Mouse (Mus musculus) embryonic stem cell, embryonic (primary cell): ENCODE measurements around the gene Yy1.

Experiments
- CTCF ChIA-PET, 4 experiments: fragments of 300-600 bp in 2 of 4; fragments of 350-600 bp in 2 of 4; sonication (Branson Sonifier 250); formaldehyde crosslinking; loops; one replicate each; lab custom pipeline; 2022; ENCODE audit warnings: inconsistent platforms in 2 of 4; lab: Charles Lee
- POLR2A ChIA-PET, 4 experiments: fragments of 300-600 bp in 2 of 4; fragments of 350-600 bp in 2 of 4; sonication (Branson Sonifier 250); formaldehyde crosslinking; loops; one replicate each; lab custom pipeline; 2022; ENCODE audit warnings: antibody characterized with exemption in 4 of 4, inconsistent platforms in 1 of 4; lab: Charles Lee

Gene Yy1

DNA sequence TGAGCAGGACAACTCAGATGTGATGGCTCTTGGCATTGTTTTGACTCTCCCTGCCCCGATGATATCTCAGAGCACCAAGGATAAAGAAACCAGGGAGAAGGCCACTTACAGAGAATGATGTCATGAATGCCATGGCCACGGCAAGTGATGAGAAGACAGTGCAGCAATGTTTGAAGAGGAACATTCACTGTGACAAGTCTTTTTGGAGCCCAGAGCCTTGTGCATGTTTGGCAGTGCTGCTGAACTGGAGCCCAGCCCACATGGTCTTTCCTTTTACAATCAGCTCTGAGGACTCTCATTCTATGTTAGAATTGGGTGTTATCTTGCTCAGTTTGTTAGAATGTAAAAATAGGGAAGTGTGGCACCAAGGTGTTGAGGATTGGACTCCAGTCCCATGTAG, 15.7 kb downstream of the Yy1 start:
- ChIA-PET CTCF (no interaction called here), POLR2A (interaction anchor here in 2 of 4 experiments (1.1 to 8.0 kb wide), 8 partner anchors 10 to 50 kb away, joined by 3 to 57 read pairs (median 4); no protein-coding TSS in a partner anchor)

DNA sequence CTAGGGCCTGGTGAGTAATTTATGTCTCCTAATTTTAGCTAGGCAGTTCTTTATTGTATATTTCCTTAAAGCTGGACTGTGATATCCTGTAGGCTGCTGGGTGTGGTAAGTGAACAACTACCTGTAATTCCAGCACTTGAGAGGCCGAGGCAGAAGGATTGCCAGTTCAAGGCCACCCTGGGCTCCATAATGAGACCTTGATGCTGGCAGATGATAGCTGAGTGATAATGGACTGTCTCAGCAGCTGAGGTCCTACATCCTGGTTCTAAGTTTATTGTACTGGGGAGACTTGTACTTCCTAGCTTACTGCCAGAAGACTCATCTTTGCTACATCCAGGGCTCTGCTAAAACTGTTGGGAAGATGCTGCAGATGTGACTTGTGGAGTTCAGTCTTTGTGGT, 17.0 kb downstream of the Yy1 start:
- ChIA-PET CTCF (interaction anchor here in 1 of 4 experiments (0.8 kb wide), 1 partner anchor 18 kb away, joined by 3 read pairs; no protein-coding TSS in a partner anchor), POLR2A (interaction anchor here in 2 of 4 experiments (0.7 to 8.0 kb wide), 11 partner anchors 9 to 48 kb away, joined by 3 to 57 read pairs (median 4); partner anchors contain the start of gene Yy1 (in 1 of the 2))

DNA sequence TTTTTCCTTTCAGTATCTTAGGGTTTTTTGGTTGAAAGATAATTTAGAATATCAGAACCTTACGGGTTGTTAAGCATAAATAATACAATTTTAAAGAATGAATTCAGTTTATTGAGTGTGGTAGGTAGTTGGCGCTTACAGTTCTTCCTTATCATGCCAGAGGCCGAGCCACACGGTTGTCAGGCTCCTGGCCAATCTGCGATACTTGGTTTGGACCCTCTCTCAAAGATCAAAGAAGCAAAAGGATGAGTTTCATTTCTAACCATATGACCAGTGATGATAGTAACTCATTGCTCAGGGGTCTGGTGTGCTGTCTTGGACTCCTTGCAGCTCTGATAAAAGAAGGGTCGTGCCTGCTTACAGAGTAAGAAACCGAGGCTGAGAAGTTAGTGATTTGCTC, 17.5 kb downstream of the Yy1 start:
- POLR2A ChIA-PET: interaction anchor here in 2 of 4 experiments (0.7 to 8.0 kb wide), 7 partner anchors 8 to 24 kb away, joined by 3 to 57 read pairs (median 6); no protein-coding TSS in a partner anchor
- CTCF ChIA-PET: no interaction called here

DNA sequence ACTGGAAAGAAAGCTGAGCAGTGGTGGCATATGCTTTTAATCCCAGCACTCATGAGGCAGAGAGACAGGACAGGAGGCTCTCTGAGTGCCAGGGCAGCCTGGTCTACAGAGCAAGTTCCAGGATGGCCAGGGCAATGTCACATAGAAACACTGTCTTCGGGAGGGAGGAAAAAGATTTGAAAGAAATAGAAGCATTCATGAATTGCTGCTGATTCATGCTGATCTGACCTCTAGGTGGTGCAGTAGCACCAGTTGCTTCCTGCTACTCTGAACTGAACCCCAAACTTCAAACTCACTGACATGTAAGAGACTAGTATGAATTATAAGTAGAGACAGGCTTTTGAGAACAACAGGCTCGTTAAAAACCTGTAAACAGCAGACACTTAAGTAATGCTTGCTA, 18.4 kb downstream of the Yy1 start:
- POLR2A ChIA-PET: interaction anchor here in 1 of 4 experiments (1.6 to 2.7 kb wide), 4 partner anchors 10 to 19 kb away, joined by 3 to 9 read pairs (median 7); no protein-coding TSS in a partner anchor
- CTCF ChIA-PET: no interaction called here

- POLR2A ChIA-PET: interaction anchor here in 2 of 4 experiments (0.9 to 2.7 kb wide), 10 partner anchors 8 to 46 kb away, joined by 3 to 9 read pairs (median 5); no protein-coding TSS in a partner anchor
- CTCF ChIA-PET: interaction anchor here in 1 of 4 experiments (0.6 kb wide), 1 partner anchor 43 kb away, joined by 3 read pairs; no protein-coding TSS in a partner anchor
Observed at GRCm38 (mm10) chr12:108812463-108812862, 19.7 kb downstream of the Yy1 start.

DNA sequence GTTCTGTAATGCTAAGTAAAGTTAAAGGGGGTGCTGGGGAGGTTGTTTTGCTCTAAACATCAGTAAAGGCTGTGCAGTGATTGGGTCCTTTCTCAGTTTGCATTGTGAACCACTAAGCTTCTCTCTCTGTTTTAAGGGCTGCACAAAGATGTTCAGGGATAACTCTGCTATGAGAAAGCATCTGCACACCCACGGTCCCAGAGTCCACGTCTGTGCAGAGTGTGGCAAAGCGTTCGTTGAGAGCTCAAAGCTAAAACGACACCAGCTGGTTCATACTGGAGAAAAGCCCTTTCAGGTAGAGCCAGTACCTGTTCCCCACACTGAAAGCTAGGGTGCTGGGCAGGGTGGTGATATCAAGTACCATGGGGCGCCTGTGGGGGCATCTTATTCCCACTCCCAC, 21.7 kb downstream of the Yy1 start:
- POLR2A ChIA-PET: interaction anchor here in 2 of 4 experiments (0.6 to 2.0 kb wide), 13 partner anchors 11 to 464 kb away, joined by 3 to 20 read pairs (median 4); partner anchors contain the start of gene Yy1 (in 1 of the 2)
- CTCF ChIA-PET: interaction anchor here in 2 of 4 experiments (0.8 to 1.4 kb wide), 4 partner anchors 11 to 278 kb away, joined by 3 to 4 read pairs (median 4); no protein-coding TSS in a partner anchor

DNA sequence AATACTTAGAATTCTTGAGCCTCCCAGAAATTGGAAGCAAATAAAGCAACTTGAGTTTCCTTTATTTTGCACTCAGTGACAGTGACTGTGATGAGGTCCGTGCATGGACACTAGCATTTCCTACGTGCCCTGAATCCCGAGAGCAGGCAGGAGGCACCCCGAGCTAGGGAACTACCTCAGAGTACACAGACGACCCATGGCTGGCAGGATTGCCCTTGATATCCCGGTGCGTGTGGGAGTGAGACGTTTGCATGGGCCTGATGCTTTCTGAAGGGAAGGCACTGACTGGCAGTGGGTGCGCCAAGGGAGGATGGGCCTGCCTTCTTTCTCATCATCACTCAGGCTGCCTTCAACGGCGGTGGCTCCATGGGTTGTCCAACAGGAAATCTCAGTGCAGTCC, 23.8 kb downstream of the Yy1 start:
- ChIA-PET CTCF (no interaction called here), POLR2A (interaction anchor here in 2 of 4 experiments (1.6 to 5.3 kb wide), 2 partner anchors 10 to 13 kb away, joined by 3 to 41 read pairs; no protein-coding TSS in a partner anchor)

GRCm38 (mm10) chr12:108820461-108820860, 27.7 kb downstream of the Yy1 start:
- POLR2A ChIA-PET: interaction anchor here in 3 of 4 experiments (0.6 to 5.3 kb wide), 21 partner anchors 8 to 564 kb away, joined by 3 to 41 read pairs (median 6); partner anchors contain the start of genes Slc25a29 (in 1 of the 3), Slc25a47 (in 1 of the 3) and Yy1 (in 1 of the 3)
- CTCF ChIA-PET: interaction anchor here in 1 of 4 experiments (1.1 to 1.4 kb wide), 2 partner anchors 10 to 60 kb away, joined by 3 to 4 read pairs; no protein-coding TSS in a partner anchor

DNA sequence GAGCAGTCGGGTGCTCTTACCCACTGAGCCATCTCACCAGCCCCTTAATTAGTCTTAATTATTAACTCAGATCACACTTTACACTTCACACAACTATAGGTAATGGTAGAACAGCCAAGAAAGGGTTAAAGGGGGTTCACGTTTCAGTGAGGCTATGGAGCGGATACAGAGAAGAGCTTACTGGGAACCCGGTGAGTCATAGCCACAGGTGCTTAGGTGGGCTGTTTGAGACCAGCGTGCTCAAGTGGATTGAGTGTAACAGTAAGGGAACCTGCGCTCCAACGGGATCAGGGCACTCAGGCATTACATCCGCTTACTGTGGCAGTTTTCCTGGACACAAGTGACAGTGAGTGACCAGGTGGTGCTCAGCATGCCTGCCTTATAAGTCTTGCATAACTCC, 30.3 kb downstream of the Yy1 start:
- ChIA-PET POLR2A (interaction anchor here in 1 of 4 experiments (0.6 to 3.1 kb wide), 4 partner anchors 11 to 105 kb away, joined by 3 to 8 read pairs (median 4); partner anchors contain the start of gene Yy1), CTCF (interaction anchor here in 1 of 4 experiments (0.6 kb wide), 1 partner anchor 1944 kb away, joined by 11 read pairs; no protein-coding TSS in a partner anchor)

GRCm38 (mm10) chr12:108824225-108824874, 31.6 kb downstream of the Yy1 start:
- ChIA-PET CTCF (no interaction called here), POLR2A (interaction anchor here in 1 of 4 experiments (1.0 to 2.3 kb wide), 2 partner anchors 10 to 15 kb away, joined by 5 to 9 read pairs; no protein-coding TSS in a partner anchor)

GRCm38 (mm10) chr12:108825561-108826224, 32.9 kb downstream of the Yy1 start:
- ChIA-PET POLR2A (interaction anchor here in 1 of 4 experiments (0.9 to 8.7 kb wide), 6 partner anchors 7 to 32 kb away, joined by 3 to 41 read pairs (median 4); no protein-coding TSS in a partner anchor), CTCF (interaction anchor here in 1 of 4 experiments (0.7 kb wide), 1 partner anchor 219 kb away, joined by 3 read pairs; no protein-coding TSS in a partner anchor)

- ChIA-PET CTCF (interaction anchor here in 3 of 4 experiments (0.5 to 1.0 kb wide), 3 partner anchors 20 to 219 kb away, joined by 3 to 14 read pairs (median 3); no protein-coding TSS in a partner anchor), POLR2A (interaction anchor here in 2 of 4 experiments (0.8 to 8.7 kb wide), 10 partner anchors 8 to 35 kb away, joined by 3 to 41 read pairs (median 4); partner anchors contain the start of genes Slc25a29 (in 1 of the 2), Slc25a47 (in 1 of the 2) and Yy1 (in 1 of the 2))
Observed at GRCm38 (mm10) chr12:108826282-108826957, 33.6 kb downstream of the Yy1 start.

DNA sequence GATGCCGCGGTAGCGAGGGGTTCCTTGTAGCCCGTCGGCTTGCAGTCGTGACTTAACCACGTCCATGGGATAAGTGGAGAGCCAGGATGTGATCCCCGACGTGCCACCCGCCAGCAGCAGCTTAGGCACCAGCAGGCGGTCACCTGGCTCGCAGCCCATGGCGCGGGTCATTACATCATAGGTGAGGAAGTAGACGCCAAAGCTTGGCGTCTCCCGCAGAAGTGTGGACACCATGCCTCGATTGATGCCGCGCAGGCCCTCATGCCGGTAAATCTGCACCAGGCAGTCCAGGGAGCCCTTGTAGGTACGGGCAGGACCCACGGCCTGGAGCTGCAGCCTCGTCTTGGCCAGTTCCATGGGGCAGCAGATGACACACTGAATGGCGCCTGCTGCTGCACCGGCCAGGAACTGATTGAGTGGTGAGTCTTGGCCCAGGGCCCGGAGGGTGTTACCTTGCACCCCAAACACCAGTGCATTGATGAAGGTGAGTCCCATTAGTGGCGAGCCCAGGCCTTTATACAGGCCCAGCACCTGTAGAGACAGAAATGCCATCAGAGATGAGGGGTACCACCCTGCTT, 34.3 kb downstream of the Yy1 start:
- ChIA-PET CTCF (interaction anchor here in 2 of 4 experiments (0.6 to 1.5 kb wide), 5 partner anchors 20 to 674 kb away, joined by 3 to 4 read pairs (median 3); no protein-coding TSS in a partner anchor), POLR2A (interaction anchor here in 2 of 4 experiments (0.7 to 8.7 kb wide), 12 partner anchors 8 to 35 kb away, joined by 3 to 41 read pairs (median 4); partner anchors contain the start of genes Slc25a29 (in 1 of the 2), Slc25a47 (in 1 of the 2) and Yy1 (in 1 of the 2))

DNA sequence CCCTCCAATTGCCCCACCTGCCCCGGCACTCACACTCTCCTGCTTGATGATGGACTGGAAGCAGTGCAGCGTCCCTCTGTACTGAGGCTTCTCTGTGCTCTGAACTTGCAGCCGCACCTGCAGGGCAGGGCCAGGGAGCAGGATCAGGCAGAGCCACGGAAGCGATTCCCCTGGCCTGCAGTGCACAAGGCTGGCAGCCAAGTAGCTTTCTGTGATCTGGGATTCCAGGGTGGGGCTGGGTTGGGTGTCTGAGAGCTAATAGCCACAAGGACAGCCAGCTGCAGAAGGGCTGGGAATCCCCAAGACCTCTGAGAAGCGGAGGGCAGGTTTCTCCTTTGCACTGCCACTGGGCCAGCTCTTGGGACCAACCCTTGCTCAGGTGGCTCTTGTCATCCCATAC, 34.9 kb downstream of the Yy1 start:
- ChIA-PET CTCF (interaction anchor here in 3 of 4 experiments (0.6 to 1.5 kb wide), 9 partner anchors 8 to 673 kb away, joined by 3 to 4 read pairs (median 3); no protein-coding TSS in a partner anchor), POLR2A (interaction anchor here in 2 of 4 experiments (0.7 to 8.7 kb wide), 11 partner anchors 9 to 70 kb away, joined by 3 to 41 read pairs (median 4); partner anchors contain the start of gene Yy1 (in 1 of the 2))

- POLR2A ChIA-PET: interaction anchor here in 1 of 4 experiments (1.4 to 8.7 kb wide), 3 partner anchors 11 to 65 kb away, joined by 5 to 41 read pairs (median 5); no protein-coding TSS in a partner anchor
- CTCF ChIA-PET: interaction anchor here in 1 of 4 experiments (1.0 kb wide), 1 partner anchor 15 kb away, joined by 3 read pairs; no protein-coding TSS in a partner anchor
Observed at GRCm38 (mm10) chr12:108829636-108830035, 36.9 kb downstream of the Yy1 start.

DNA sequence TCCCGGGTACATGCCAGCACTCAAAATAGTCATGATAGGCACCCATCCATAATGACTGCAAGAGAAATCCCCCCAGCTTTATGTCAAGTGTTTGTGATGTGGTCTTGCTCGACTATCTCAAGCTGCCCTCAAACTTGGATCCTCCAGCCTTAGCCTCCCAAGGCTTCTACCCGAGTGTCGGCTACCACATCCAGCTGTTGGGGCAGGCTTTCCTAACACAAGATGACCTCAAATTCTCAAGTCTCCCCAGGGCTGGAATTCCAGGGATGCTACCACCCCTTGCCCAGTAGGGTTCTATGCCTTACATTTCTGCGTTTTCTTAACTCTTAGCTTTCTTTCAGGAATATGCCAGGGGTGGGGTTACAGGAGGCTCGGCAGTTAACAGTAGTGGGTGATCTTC, 37.6 kb downstream of the Yy1 start:
- CTCF ChIA-PET: interaction anchor here in 2 of 4 experiments (0.5 to 1.1 kb wide), 3 partner anchors 11 to 302 kb away, joined by 3 to 4 read pairs (median 4); no protein-coding TSS in a partner anchor

More for the DNA sequence above, 37.6 kb downstream of the Yy1 start:
- POLR2A ChIA-PET: interaction anchor here in 1 of 4 experiments (0.9 to 8.7 kb wide), 6 partner anchors 9 to 64 kb away, joined by 3 to 41 read pairs (median 5); partner anchors contain the start of gene Yy1
